Mouse (Mus musculus): ENCODE results near the gene Tsc22d4.

Tsc22d4 gene

DNA sequence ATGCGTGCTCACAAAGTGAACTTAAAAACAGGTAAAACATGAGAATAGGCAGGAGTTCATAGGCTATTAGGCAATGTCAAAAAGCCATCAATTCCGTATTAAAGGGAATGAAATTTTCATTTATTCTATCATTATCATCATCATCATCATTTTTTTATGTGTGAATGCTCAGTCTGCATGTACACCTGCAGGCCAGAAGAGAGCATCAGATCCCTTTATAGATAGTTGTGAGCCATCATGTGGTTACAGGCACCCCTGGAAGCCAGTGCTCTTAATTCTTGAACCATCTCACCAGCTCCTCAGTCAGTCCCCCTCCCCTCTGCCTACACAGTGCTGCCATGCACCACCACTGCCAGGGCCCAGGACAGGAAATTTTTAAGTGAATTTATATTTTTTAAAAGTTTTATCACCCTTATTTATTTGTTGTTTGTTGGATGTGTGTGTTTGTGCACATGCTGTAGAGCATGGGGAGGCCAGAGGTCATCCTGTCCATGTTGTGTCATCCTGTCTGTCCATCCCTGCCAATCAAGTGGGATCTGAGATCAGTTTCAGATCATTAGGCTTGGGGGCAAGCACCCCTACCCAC is 43.5 kb downstream of the Tsc22d4 start:
- DNase-seq (ENCODE audit: low read depth) = no peak

DNA sequence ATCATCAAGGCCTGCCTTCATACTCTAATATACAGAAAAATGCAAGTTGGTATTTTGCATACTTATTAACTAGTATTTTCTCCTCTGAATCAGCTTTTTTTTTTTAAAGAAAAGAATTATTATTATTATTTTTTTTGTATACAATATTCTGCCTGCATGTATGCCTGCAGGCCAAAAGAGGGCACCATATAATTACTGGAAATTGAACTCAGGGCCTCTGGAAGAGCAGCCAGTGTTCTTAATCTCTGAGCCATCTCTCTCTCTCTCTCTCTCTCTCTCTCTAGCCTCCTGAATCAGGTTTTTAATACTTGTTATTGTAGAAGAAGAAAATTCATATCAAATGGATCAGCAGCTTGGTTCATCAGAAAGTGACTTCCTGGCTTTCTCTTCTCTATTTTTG is 46.0 kb downstream of the Tsc22d4 start:
- no peak for DNase-seq (ENCODE audit: low read depth)

DNA sequence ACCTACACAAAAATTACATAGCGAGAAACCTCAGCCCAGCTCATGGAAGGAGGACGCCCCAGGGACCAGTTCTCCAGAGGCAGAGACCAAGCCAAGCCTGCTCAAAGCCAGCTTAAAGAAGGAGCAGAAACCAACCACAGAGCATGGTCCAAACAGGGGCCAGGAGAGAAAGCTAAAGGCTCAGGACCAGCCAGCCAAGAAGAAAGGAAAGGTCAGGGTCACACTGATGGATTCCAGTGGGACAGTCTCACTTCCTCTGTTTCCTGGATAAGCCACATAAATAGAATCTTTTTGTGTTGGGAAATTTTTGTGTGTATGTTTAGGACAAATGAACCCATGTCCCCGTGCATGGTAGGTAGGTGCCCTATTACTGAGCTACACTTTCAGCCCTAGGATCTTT is 51.1 kb downstream of the Tsc22d4 start:
- no peak for DNase-seq (ENCODE audit: low read depth)

DNA sequence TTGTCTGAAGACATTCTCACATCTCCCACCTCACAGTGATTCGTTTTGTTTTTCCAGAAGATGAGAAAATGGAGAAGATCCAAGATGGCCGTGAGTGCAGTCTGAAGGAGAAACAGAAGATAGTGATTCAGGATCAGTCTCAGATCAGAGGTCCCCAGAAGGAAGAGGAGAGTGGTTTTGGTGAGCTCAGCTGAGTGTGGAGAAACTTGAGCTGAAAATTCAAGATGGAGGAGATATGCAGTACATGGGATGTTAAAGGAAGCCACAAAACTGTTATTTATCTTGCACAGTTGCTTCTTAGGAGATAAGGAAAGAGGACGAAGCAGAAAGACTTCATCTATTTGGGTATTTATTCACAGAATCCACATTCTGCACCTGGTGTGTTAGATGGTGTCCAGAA is 55.4 kb downstream of the Tsc22d4 start:
- DNase-seq (ENCODE audit: low read depth) = no peak

DNA sequence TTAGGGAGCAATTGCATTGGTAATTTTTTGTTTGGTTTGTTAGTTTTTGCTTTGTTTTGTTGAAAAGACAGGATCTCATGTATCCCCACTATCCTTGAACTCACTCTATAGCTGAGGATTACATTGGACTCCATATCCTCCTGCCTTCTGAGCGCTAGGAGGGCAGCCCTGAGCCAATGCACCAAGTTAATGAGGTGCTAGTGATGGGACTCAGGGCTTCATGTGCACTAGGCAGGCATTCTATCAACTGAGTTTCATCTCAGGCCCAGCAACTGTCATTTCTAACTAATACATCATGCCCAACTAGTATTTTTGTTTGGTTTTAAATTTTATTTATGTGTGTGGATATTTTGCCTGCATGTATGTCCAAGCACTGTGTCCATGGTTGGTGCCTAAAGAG is 60.6 kb downstream of the Tsc22d4 start:
- DNase-seq (ENCODE audit: low read depth) = no peak

DNA sequence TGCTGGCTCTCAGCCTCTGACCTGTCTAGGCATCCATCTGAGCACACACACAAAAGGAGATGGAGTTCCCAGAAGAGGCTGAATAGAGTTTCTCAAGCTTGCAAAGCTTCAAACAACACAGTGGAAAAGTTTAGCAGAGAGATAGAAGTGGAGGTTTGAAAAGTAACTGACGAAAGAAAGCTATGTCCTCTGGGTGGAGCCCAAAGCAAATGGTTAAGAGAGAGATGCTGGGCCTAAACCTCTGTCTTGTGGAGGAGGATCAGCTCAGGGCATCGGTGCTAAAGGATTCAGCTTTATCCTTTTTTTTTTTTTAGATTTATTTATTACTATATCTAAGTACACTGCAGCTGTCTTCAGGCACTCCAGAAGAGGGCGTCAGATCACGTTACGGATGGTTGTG is 62.8 kb downstream of the Tsc22d4 start:
- DNase-seq (ENCODE audit: low read depth) = no peak

DNA sequence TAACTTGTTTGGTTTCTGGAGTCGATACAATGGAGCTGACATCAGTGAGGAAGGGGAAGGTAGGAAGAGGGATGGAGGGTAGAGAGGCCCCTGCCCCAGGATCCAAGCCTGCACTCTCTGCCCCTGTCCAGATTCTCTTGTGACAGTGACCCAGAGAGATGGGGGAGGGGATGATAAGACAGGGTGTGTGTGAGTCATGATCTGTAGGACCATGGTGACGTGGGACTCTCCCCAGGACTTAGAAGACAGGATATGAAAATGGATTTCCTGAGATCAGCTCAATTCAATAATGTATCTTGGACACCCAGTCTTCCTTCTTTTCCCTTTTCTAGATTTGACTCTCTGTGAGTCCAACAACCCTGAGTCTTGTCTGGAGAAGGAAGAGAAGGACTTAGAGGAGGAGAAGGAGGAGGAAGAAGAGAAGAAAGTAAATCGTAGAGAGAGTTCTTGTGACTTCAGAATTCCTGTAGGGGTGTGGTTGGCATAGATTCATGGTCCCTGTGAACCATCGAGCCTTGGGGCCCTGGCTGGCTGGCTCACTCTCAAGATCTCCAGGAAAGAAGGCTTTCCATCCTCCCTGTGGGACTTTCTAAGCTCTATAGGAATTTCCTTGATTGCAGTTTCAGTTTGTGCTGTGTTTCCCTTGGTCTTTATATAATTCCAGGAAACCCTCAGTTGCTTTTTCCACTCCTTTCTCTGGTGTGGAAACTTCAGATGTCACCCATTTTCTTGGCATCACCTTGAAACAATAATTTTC is 72.1 kb downstream of the Tsc22d4 start:
- no peak for DNase-seq (ENCODE audit: low read depth)
